18 mouse cellular contexts compared by ENCODE assay signal in the genomic region with DNA sequence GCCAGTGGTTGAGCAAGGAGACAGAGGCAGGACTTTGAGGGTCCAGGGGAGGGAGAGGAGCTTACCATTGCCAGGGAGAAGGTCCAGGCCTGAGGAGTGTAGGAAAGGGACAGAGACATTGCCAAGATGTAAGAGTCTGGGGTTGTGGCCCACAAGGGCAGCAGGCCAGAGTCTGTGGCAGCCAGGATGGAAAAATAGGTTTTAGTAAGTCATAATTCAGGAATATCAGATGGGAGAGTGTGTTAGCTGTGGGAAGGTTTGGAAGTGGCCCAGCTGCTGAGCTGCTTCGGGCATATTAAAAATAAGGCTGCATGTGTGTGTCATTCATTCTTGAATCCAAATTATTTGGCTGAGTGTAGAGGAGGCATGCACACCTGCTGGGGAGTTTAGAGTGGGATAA. TPM values are rescaled to one million over a fixed set of nuclear protein-coding genes. Genes with fewer than 3 reads are reported as not detected.
DNase-seq lines count a peak whose midpoint lies in the region; ATAC-seq and TF ChIP-seq lines count a peak whose summit lies in the region.
"Had no signal": no experiment of that assay in that cellular context is flagged by ENCODE, and none has a peak within 500 bp of the region (broad histone marks: within the 10 kb centered on the region; RNA-seq: fewer than 3 reads in every experiment).

No protein-coding gene starts in this region.

- no peak for TF ChIP-seq CTCF in hindbrain, postnatal 0 days (IDR thresholded peaks at IDR 0.05; ENCODE audit: low read depth)

- H3K27ac ChIP-seq in embryonic facial prominence, embryonic 14.5 days (replicated peaks; ENCODE audit: low read depth, low read length), result no peak overlapping the region
- H3K27ac ChIP-seq in embryonic facial prominence, embryonic 10.5 days (replicated peaks), result no peak overlapping the region
- no peak overlapping the region for H3K27ac ChIP-seq in hindbrain, postnatal 0 days
- H3K27ac ChIP-seq: forebrain, embryonic 13.5 days; heart, embryonic 13.5 days; midbrain, embryonic 15.5 days had no signal

- ATAC-seq in embryonic facial prominence, embryonic 14.5 days (ENCODE audit: low read depth), result no peak
- no peak for ATAC-seq in hindbrain, postnatal 0 days
- ATAC-seq: forebrain, embryonic 13.5 days; inflammation-experienced regulatory T-cells, adult 6 months; midbrain, embryonic 15.5 days had no signal

- H3K9me3 ChIP-seq in embryonic facial prominence, embryonic 14.5 days (ENCODE audit: control insufficient read depth, low read length), result no peaks in the 10 kb centered on the region
- H3K9me3 ChIP-seq in embryonic facial prominence, embryonic 10.5 days, result no peaks in the 10 kb centered on the region
- H3K9me3 ChIP-seq in hindbrain, postnatal 0 days (ENCODE audit: low read length), result no peaks in the 10 kb centered on the region
- H3K9me3 ChIP-seq: forebrain, embryonic 13.5 days; heart, embryonic 13.5 days; midbrain, embryonic 15.5 days had no signal

- H3K4me2 ChIP-seq in embryonic facial prominence, embryonic 14.5 days (ENCODE audit: low read depth, low read length), result no peak overlapping the region
- no peak overlapping the region for H3K4me2 ChIP-seq in hindbrain, postnatal 0 days (ENCODE audit: low read depth, low read length)
- H3K4me2 ChIP-seq: forebrain, embryonic 13.5 days; heart, embryonic 13.5 days; lung, embryonic 14.5 days; midbrain, embryonic 15.5 days had no signal

- peak; percentile 12 for DNase-seq in embryonic facial prominence, embryonic 14.5 days (ENCODE audit: low spot score)
- DNase-seq in embryonic facial prominence, embryonic 10.5 days (ENCODE audit: low spot score), result no peak
- peak; percentile 16 for DNase-seq in left cerebral cortex, postnatal 4 days
- no peak for DNase-seq in left cerebral cortex, postnatal 36 days (ENCODE audit: low spot score in 2 of 2)
- DNase-seq in cerebellum, adult 11-12 months, result peak; percentile 76
- peak; percentile 59 to 70 for DNase-seq in cerebellum, postnatal 25 days
- no peak for DNase-seq in thymus, postnatal 0 days (ENCODE audit: low spot score)
- no peak for DNase-seq in hindbrain, postnatal 0 days (ENCODE audit: low spot score)
- DNase-seq: adrenal gland, adult 8-10 months; kidney, adult 9 months; kidney, postnatal 36 days; lung, embryonic 14.5 days; thymus, adult 18-20 months had no signal

- H3K4me3 ChIP-seq in embryonic facial prominence, embryonic 14.5 days (ENCODE audit: low read depth, low read length), result no peak overlapping the region
- H3K4me3 ChIP-seq in embryonic facial prominence, embryonic 10.5 days, result no peak overlapping the region
- no peak overlapping the region for H3K4me3 ChIP-seq in hindbrain, postnatal 0 days (ENCODE audit: low read length)
- H3K4me3 ChIP-seq: forebrain, embryonic 13.5 days; heart, embryonic 13.5 days; midbrain, embryonic 15.5 days had no signal

- H3K4me1 ChIP-seq in embryonic facial prominence, embryonic 14.5 days (ENCODE audit: control insufficient read depth, insufficient read depth, low read length), result no peaks in the 10 kb centered on the region
- no peaks in the 10 kb centered on the region for H3K4me1 ChIP-seq in embryonic facial prominence, embryonic 10.5 days
- no peaks in the 10 kb centered on the region for H3K4me1 ChIP-seq in hindbrain, postnatal 0 days (ENCODE audit: insufficient read depth, low read length)
- H3K4me1 ChIP-seq: forebrain, embryonic 13.5 days; heart, embryonic 13.5 days; midbrain, embryonic 15.5 days had no signal

- no peaks in the 10 kb centered on the region for H3K27me3 ChIP-seq in embryonic facial prominence, embryonic 14.5 days (replicated peaks; ENCODE audit: control insufficient read depth, insufficient read depth, low read length)
- no peaks in the 10 kb centered on the region for H3K27me3 ChIP-seq in embryonic facial prominence, embryonic 10.5 days (replicated peaks; ENCODE audit: low read depth, poor library complexity, severe bottlenecking)
- no peaks in the 10 kb centered on the region for H3K27me3 ChIP-seq in hindbrain, postnatal 0 days (ENCODE audit: insufficient read depth, low read length)
- H3K27me3 ChIP-seq: forebrain, embryonic 13.5 days; heart, embryonic 13.5 days; midbrain, embryonic 15.5 days had no signal

- WGBS in embryonic facial prominence, embryonic 14.5 days, result 69% methylated on average over 1 of the region's 1 CpGs
- 90% methylated on average over 1 of the region's 1 CpGs for WGBS in embryonic facial prominence, embryonic 10.5 days
- WGBS in hindbrain, postnatal 0 days, result 41% methylated on average over 1 of the region's 1 CpGs

- intact Hi-C loops in left cerebral cortex, postnatal 4 days (cut with DNase I), result no loop called here
- intact Hi-C loops in left cerebral cortex, postnatal 36 days (cut with DNase I), result no loop called here

- no peak overlapping the region for H3K9ac ChIP-seq in embryonic facial prominence, embryonic 14.5 days (ENCODE audit: low read depth, low read length)
- no peak overlapping the region for H3K9ac ChIP-seq in hindbrain, postnatal 0 days (replicated peaks; ENCODE audit: low read length)
- H3K9ac ChIP-seq: forebrain, embryonic 13.5 days; heart, embryonic 13.5 days; lung, embryonic 14.5 days; midbrain, embryonic 15.5 days had no signal

- H3K36me3 ChIP-seq in embryonic facial prominence, embryonic 14.5 days (ENCODE audit: control insufficient read depth, insufficient read depth, low read length), result 0 out of 2 replicates have a peak, but pooled peaks cover 4% of the 10 kb centered on the region
- H3K36me3 ChIP-seq in embryonic facial prominence, embryonic 10.5 days (replicated peaks), result no peaks in the 10 kb centered on the region
- no peaks in the 10 kb centered on the region for H3K36me3 ChIP-seq in hindbrain, postnatal 0 days (ENCODE audit: insufficient read depth, low read length)

RNA-seq across cellular contexts. Expression of a gene that starts 11.4 kb away (rescaled TPM):
- polyA plus RNA-seq in embryonic facial prominence, embryonic 14.5 days (2014; fragmentation: Nextera tagmentation; extraction: Ambion mirVana), result 29.4 and 29.8 TPM in 2 replicates
- polyA plus RNA-seq in embryonic facial prominence, embryonic 10.5 days (2016; fragmentation: Nextera tagmentation; extraction: Ambion mirVana), result 18.8 and 22.8 TPM in 2 replicates
- 10 to 100 TPM; 23.0 to 23.6 TPM for total RNA-seq in left cerebral cortex, postnatal 4 days (2021)
- 10 to 100 TPM; 24.2 to 26.4 TPM for total RNA-seq in left cerebral cortex, postnatal 36 days (2021)
- 0.32 and 0.40 TPM in 2 replicates for polyA plus RNA-seq in thymus, postnatal 0 days (2015; fragmentation: Nextera tagmentation; extraction: Ambion mirVana)
- 27.5 and 30.2 TPM in 2 replicates for total RNA-seq in hindbrain, postnatal 0 days (2014; rRNA removed)
- 21.7 and 21.9 TPM in 2 replicates for polyA plus RNA-seq in hindbrain, postnatal 0 days (2015; fragmentation: Nextera tagmentation; extraction: Ambion mirVana)
- total RNA-seq: megakaryocyte, adult 5-6 weeks had no signal
- polyA plus RNA-seq: inflammation-experienced regulatory T-cells, adult 6 months had no signal

Comparison
In these comparisons a context has a peak if more than half of its experiments do, and no peak if none do; other contexts are left out.
1. DNase-seq: peak in embryonic facial prominence, embryonic 14.5 days (single experiment), left cerebral cortex, postnatal 4 days (single experiment), cerebellum, adult 11-12 months (single experiment) and cerebellum, postnatal 25 days (2 of 2); none in embryonic facial prominence, embryonic 10.5 days (single experiment), left cerebral cortex, postnatal 36 days (0 of 2), thymus, postnatal 0 days (single experiment) and hindbrain, postnatal 0 days (single experiment).
2. RNA of a gene that starts 11.4 kb away (polyA plus RNA-seq): 29.4 to 29.8 TPM in embryonic facial prominence, embryonic 14.5 days, 21.7 to 21.9 TPM in hindbrain, postnatal 0 days and 18.8 to 22.8 TPM in embryonic facial prominence, embryonic 10.5 days; 0.32 to 0.40 TPM in thymus, postnatal 0 days; every median in the first group is over 10 times any median in the second.